Mouse (Mus musculus) cerebellum, postnatal 25 days (tissue): ENCODE results near the gene Ctcfl.

ENCODE experiments used
- DNase-seq, 2 experiments: peaks; one replicate each; pipeline ENCODE4 v3.0.0; 2021; ENCODE audit warnings: mixed read lengths in 2 of 2

Gene Ctcfl

GRCm38 (mm10) chr2:173044198-173044970 is 74.9 kb downstream of the Ctcfl start:
- DNase-seq: no peak
